Mouse (Mus musculus): Measurements from ENCODE around the gene Stat4.

DNA sequence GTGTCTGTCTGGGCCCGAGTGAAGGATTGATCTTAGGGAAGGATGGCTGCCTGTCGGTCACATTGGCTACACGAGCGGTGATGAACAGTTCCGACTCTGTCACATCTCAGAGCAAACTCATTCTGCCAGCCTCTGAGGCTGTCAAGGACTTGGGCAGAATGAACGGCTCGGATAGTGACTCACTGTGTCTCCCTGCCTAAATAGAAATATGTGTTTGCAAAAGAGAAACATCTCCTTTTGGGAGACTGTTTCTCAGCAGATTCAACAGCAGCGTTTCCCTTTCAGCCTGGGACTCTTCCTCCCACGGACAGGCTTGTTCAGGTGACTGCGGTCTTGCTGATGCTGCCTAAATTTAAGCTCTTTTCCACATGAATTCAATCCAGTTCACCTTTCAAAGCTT, 169.4 kb downstream of the Stat4 start:
- no peak for TF ChIP-seq CTCF (IDR thresholded peaks at IDR 0.05; ENCODE audit: low read depth, low read length)
- no peak for TF ChIP-seq POLR2A (IDR thresholded peaks at IDR 0.05; ENCODE audit: insufficient read depth, low read length)
- no peak for TF ChIP-seq EP300 (IDR thresholded peaks at IDR 0.05; ENCODE audit: insufficient read depth, low read depth, low read length)
